Mouse (Mus musculus): ENCODE data around the gene Fam104a.

GRCm38 (mm10) chr11:113674595-113674994, 9.4 kb downstream of the Fam104a start:
- TF ChIP-seq CTCF (conservative IDR thresholded peaks at IDR 0.05 in 1 of 2, IDR thresholded peaks at IDR 0.05 in 1 of 2; ENCODE audit: low read depth in 2 of 2, low read length in 2 of 2): no peak
- no peak for TF ChIP-seq RCOR1 (conservative IDR thresholded peaks at IDR 0.05; ENCODE audit: low read depth, low read length)
- no peak for TF ChIP-seq MAZ (IDR thresholded peaks at IDR 0.05; ENCODE audit: low read depth, low read length)
- no peak for TF ChIP-seq RAD21 (IDR thresholded peaks at IDR 0.05; ENCODE audit: low read depth, low read length)
- no peak for TF ChIP-seq POLR2A (IDR thresholded peaks at IDR 0.05; ENCODE audit: low read depth, low read length)
- TF ChIP-seq SIN3A (IDR thresholded peaks at IDR 0.05; ENCODE audit: low read length): no peak
- no peak for TF ChIP-seq ELF1 (IDR thresholded peaks at IDR 0.05; ENCODE audit: low read depth, low read length)
